Mouse (Mus musculus) cerebellum, adult 18-20 months (tissue): ENCODE results near the gene Eps15.
"Not testable (repeated sequence)": the region's sequence is repeated elsewhere in the genome, so short reads cannot be mapped to it uniquely, and the experiment has no call there.

ENCODE experiments used
- DNase-seq, 2 experiments: peaks; one replicate each; pipeline ENCODE4 v3.0.0; 2021

Gene Eps15

GRCm38 (mm10) chr4:109404908-109405307 lies 124.8 kb downstream of the Eps15 start:
- DNase-seq = not testable (repeated sequence)

GRCm38 (mm10) chr4:109405415-109405814 lies 125.3 kb downstream of the Eps15 start:
- no peak for DNase-seq

DNA sequence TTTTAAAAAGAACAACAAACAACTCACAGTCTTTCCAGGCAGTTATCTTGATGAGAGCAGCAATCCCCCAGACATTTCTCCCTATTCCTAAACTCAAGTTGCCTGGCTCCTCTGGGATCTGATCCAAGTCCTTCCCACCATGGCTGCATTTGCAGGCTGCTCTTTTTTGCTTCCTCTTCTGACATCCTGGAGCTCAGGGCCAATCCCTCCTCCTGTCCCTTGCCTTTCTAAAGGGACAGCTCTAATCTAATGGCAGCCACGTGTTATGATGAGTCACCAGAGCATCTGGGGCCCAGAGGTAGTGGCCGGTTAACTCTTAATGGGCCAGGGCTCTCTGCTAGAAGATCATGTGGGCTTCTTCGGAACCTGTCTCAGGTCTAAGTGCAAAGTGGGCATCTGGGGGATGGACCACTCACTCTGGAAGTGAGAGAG lies 126.0 kb downstream of the Eps15 start:
- DNase-seq = peak; percentile 60 to 66

DNA sequence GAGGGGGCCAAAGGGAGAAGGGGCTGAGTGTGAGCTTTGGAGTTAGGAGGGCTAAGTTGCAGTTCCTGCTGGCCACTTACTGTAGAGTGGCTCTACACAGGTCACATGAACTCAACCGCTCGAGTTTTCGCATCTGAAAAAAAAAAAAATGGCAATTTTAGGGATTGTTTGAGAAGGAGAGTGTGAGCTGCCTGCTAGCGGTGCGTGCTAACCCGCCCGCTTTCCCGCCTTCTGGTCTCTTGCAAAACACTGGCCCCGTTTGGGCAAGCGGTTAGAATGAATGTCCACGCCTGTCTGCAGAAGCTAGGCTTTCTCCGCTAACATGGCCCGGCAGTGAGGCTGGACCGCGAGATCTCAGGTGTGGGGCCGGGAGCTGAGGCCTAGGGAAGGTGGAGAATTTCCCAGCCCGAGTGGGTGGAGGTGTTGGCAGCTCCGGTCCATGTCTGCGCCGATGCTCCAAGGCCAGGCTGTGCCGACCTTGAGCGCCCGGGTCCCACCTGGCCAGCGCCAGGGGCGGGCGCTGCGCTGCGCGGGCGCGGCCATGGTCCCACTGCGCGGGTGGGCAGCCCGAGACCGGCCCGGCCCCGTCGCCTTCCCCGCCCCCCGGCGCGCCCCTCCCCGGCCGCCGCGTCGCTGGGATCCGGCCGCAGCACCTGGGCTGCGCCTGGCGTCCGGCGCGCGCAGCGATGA lies 126.6 kb downstream of the Eps15 start, which contains the start of gene Ttc39a:
Gene Ttc39a, plus strand, starts transcription at position 138 of the 690 bp plus-strand sequence.
- DNase-seq = peak; percentile 72 to 79

- no peak for DNase-seq
These were observed 127.1 kb downstream of the Eps15 start for GRCm38 (mm10) chr4:109407176-109407520.

DNA sequence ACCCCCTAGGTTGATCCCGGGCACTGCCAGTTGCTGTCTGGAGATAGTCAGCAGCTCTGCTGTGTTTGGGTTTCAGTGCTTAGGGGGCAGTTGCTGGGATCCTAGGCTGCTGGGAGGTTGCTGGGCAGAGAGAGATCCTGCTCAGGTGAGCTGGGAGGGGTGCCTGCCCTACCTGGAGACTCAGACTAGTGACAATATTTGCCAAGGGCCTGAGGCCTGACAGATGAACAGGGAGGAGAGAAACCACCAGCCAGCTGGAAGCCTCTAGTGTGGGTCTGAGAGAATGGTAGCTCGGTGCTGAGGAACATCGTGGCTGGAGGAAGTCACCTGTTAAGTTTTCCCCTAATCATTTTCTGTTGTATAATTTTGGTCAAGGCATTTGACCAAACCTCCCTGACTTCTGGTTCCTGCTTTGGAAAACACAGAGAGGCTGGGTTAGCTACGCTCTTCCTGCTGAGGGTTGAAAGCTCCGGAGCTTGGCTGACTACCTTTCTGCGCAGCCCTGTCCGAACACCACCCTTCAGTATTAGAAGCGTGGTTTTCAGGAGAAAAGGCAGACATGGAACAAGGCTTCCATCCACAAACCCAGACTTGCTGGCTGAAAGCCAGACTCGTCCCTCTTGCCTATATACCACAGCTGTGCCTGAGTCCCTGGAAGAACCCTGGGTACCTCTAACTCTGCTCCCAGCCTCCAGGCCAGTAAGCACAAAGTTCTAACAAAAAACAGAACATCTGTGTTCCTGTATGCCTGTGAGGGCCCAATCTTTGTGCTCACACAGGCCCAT lies 127.8 kb downstream of the Eps15 start:
- peak; percentile 50 to 57 for DNase-seq

- no peak for DNase-seq
These were observed 130.8 kb downstream of the Eps15 start for GRCm38 (mm10) chr4:109410681-109411376.

DNA sequence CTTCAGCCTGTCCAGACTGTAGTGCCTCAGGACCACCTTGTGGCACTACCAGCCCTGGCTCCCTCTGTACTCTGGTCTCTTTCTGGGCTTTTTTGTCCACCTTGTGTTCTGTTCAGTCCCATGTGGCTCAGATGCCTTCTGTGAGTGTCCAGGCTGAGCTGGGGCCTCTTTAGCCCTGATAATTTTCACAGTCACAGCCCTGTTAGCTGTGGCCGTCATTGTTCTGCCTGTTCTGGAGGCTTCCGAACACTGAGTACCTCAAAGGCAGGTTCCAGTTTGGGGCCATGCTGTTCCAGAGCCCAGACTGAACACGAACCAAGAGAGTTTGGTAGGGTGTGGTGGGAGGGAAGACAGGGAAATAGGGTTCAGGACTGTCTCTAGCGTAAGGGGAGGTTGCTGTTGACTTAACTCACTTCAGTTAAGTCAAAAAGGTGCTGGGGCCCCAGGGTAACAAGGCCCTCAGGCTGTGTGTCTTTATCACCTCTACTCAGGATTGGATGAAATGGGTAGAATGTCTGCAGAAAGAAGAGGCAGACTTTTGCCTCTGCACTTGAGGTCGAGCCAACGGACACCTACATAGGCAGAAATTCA lies 131.4 kb downstream of the Eps15 start:
- no peak for DNase-seq

DNA sequence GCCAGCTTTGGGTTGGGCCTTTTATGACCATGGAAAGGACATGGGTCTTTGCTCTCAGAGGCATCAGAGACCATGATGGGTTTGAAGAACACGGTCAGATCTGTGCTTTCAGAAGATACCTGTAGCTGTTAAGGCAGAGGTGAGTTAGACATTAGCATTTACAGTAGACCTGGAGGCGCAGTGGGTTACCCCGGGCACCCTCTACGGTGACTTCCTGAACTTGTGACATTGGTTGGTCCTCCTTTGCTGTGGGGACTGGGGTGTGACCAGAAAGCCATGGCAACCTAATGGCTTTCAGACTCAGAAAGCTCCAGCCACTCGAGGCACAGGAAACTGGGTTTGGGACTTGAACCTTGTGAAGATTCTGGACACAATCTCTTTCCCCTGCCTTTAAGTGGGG lies 132.2 kb downstream of the Eps15 start:
- no peak for DNase-seq

GRCm38 (mm10) chr4:109417998-109418397 lies 137.9 kb downstream of the Eps15 start:
- DNase-seq = no peak

DNA sequence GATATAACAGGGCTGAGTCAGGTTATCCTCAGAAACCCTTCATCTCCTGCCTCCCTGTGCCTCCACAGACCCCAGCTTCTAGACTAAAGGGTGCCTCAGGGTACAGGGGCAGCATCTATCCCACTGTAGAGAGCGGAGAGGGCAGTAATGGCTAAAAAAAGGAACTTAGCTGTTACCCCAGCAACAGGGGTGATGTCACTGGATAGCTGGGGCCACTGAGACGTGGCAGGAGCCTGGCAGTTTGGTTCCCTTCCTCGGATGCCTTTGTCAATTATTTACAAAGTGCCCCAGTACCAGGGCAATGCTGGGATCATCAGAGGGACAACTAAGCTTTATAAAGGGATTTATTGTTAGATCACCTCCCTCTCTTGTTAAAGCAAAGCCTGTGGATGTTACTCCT lies 138.9 kb downstream of the Eps15 start:
- no peak for DNase-seq

DNA sequence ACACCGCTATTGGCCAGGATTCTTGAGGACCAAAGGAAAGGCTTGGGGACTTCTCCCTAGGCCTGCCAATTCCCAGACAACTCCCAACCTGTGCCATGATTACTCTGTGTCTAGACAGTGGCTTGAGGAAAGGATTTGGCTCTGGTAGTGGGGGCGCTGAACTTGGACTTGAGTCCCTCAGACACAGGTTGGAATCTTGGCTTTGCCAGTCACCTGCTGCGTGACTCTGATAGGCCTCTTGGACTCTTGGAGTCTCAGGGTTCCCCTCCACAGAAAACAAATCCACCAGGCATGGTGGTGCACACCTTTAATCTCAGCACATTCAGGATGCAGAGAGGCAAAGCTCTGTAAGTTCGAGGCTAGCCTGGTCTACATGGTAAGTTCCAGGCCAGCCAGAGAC lies 139.5 kb downstream of the Eps15 start:
- no peak for DNase-seq

- no peak for DNase-seq
These were observed 140.2 kb downstream of the Eps15 start for GRCm38 (mm10) chr4:109420138-109420795.

GRCm38 (mm10) chr4:109421608-109422007 lies 141.5 kb downstream of the Eps15 start:
- DNase-seq = no peak

DNA sequence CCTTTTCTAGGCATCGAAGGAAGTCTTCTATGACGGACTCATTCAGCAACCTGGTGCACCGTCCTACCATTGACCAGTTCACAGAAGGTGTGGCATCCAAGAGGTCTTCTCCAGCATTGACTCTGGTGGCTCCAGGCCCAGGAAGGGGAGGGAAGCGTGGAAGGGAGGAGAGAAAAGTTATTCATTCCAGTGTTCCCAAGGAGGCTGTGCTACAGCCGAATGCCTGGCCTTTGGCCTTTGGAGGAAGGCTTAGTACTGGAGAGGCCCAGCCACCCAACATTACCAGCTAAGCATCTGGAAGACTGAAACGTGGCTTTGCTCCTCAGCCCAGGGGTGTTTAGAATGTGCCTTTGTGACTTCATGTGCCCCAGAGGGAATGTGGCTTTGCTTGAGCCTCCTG lies 142.4 kb downstream of the Eps15 start:
- DNase-seq = no peak

DNA sequence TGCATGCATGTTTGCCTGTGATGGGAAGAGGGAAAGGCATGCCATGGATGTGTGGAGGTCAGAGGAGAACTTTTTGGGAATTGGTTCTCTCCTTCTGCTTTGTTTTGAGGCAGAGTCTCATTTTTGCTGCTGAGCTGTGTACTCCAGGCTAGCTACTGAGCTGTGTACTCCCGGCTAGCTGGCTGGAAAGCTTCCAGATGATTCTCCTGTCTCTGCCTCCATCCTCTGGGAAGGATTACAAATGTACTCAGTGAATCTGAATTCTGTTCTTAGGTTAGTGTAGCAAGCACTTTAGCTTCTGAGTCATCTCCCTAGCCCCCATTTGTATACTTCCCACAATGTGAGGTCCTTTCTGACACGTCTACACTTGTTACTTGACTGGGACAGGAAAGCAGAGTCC lies 143.4 kb downstream of the Eps15 start:
- DNase-seq = no peak

DNA sequence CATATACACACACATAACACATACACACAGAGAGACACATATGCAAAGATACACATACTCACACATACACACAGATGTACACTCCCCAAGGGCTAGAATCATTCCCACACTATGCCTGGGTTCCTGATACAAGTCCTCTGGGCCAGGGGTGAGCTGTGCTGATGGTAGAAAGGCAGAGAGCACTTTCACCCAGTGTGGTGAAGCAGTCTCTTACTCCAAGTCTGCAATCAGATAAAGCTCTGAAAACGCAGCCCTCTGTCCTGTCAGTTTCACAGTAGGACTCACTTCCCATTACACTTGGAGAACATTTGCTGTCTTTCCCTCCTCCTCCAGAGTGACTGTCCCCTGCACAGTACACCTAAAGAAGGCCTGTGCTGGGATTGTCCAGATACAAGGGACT lies 147.0 kb downstream of the Eps15 start:
- no peak for DNase-seq

DNA sequence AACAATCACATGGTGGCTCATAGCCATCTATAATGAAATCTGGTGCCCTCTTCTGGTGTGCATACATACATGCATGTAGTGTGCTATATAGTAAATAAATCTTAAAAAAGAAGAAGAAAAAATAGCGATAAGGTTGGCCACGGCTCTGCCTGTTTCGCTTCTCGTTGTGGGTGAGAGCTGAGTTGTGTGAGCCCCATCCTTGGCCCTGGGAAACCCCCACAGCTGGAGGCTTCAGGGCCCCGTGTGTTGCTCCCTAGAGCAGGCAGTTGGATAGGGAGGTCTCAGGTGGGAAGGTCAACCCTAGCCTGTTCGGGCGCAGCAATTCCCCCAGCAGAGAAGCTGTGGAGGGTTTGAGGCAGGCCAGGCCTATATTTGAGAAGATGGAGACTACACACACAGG lies 150.2 kb downstream of the Eps15 start:
- DNase-seq = no peak

- DNase-seq = peak; percentile 60 to 68
These were observed 150.8 kb downstream of the Eps15 start for GRCm38 (mm10) chr4:109430854-109431253.

GRCm38 (mm10) chr4:109432668-109433375 lies 152.8 kb downstream of the Eps15 start:
- DNase-seq = no peak

DNA sequence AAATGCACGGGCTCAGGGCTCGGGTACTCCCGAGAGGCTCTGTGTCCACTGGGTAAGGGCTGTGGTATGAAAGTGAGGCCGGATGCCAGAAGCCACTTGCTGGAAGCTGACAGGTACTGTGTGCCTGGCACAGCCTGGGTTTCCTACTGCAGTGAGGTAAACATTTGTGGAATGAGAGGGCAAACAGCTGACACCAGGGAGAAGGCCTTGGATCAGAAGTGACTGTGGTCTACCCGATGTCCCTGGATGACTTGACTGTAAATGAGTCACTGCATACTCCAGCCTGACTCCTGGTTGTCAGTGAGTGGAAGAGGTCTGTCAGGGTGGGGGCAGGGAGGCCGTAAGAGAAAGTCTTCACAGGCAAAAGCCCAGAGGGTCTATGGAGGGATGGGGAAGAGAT lies 153.6 kb downstream of the Eps15 start:
- peak; percentile 40 for DNase-seq

GRCm38 (mm10) chr4:109434256-109434655 lies 154.2 kb downstream of the Eps15 start:
- no peak for DNase-seq
